Mouse (Mus musculus) embryonic facial prominence, embryonic 12.5 days (tissue): Measurements from ENCODE around the gene Gm20738. TPM values are rescaled to one million over a fixed set of nuclear protein-coding genes. Genes with fewer than 3 reads are reported as not detected.
"Not testable (repeated sequence)": the region's sequence is repeated elsewhere in the genome, so short reads cannot be mapped to it uniquely, and the experiment has no call there.

Experiments
- ATAC-seq: fragments of 200-750 bp; cut with Nextera tagmentation; 2 replicates; pipeline ENCODE4 v1.8.0; 2017; ENCODE audit not compliant: insufficient number of reproducible peaks, insufficient read depth, low FRiP score, low TSS enrichment
- H3K27ac ChIP-seq: fragments of 300-500 bp; sonication (generic); 2 replicates; pipeline ENCODE4 v1.5.1; 2016; ENCODE audit warnings: mild to moderate bottlenecking
- H3K27me3 ChIP-seq: fragments of 300-500 bp; sonication (generic); 2 replicates; pipeline ENCODE4 v1.6.1; 2016; ENCODE audit warnings: mild to moderate bottlenecking, moderate library complexity
- H3K36me3 ChIP-seq: fragments of 300-500 bp; sonication (generic); 2 replicates; pipeline ENCODE4 v1.6.1; 2016; ENCODE audit warnings: mild to moderate bottlenecking
- H3K4me1 ChIP-seq: fragments of 300-500 bp; sonication (generic); 2 replicates; pipeline ENCODE4 v1.6.1; 2016
- H3K4me2 ChIP-seq: fragments of 300-500 bp; sonication (generic); replicated peaks from 2 replicates; pipeline ENCODE4 v1.6.1; 2016; ENCODE audit warnings: mild to moderate bottlenecking, moderate library complexity
- H3K4me3 ChIP-seq: fragments of 300-500 bp; sonication (generic); 2 replicates; pipeline ENCODE4 v1.5.1; 2016; ENCODE audit warnings: mild to moderate bottlenecking
- H3K9ac ChIP-seq: fragments of 300-500 bp; sonication (generic); 2 replicates; pipeline ENCODE4 v1.6.1; 2016; ENCODE audit warnings: mild to moderate bottlenecking, moderate library complexity
- H3K9me3 ChIP-seq: fragments of 300-500 bp; sonication (generic); 2 replicates; pipeline ENCODE4 v1.6.1; 2016; ENCODE audit warnings: mild to moderate bottlenecking, moderate library complexity
- WGBS: fragments of 180-500 bp; shearing (Covaris S2); methylation state at CpG from one replicate; pipeline ENCODE4 v1.1.7; 2016; 5-methylcytosine and 5-hydroxymethylcytosine counted together
- polyA plus RNA-seq: library from polyadenylated mRNA; unstranded; fragments of >200 nt; fragmentation: Nextera tagmentation; extraction: Ambion mirVana; gene quantifications from 2 replicates; pipeline ENCODE4 v1.2.1, GENCODE M21; 2016

The Gm20738 gene
- not detected in 2 replicates for polyA plus RNA-seq

DNA sequence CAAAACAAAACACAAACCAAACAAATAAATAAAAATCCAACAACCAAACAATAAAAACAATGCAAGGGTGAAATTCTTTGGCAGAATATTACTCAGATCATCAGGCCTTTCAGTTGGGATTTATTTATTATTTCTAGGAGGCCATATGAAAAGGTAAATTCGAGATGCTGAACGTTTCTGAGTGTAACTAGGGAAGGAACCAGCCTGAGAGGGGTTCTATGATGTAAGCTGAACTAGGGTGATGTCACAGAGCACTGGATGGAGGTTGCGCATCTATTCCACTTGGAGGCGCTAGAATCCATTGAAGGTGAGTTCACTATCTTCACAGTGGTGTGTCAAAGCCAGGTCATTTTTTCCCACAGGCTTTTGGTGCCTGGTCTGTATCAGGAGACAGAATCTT, at the start of gene Gm20738:
Gene Gm20738 (plus strand): TSS at position 301 of the 400 bp plus-strand sequence.
- H3K4me1 ChIP-seq, H3K27ac ChIP-seq, H3K36me3 ChIP-seq, H3K27me3 ChIP-seq, H3K4me2 ChIP-seq, H3K4me3 ChIP-seq, H3K9me3 ChIP-seq, H3K9ac ChIP-seq, ATAC-seq: not testable (repeated sequence)
- WGBS = 51% methylated on average over 4 of the region's 4 CpGs
